Mouse (Mus musculus) gastrocnemius, adult 18-20 months (tissue): ENCODE data around the gene Fam169b. TPM values are rescaled to one million over a fixed set of nuclear protein-coding genes. Genes with fewer than 3 reads are reported as not detected.
"Not testable (repeated sequence)": the region's sequence is repeated elsewhere in the genome, so short reads cannot be mapped to it uniquely, and the experiment has no call there.

Experiments used
- DNase-seq: peaks from one replicate; pipeline ENCODE4 v3.0.0; 2021; ENCODE audit warnings: low spot score
- total RNA-seq, 2 experiments: library from RNA; stranded (reverse); gene quantifications; 2 replicates each; pipeline ENCODE4 v1.2.3; 2021

Fam169b gene
- total RNA-seq, 2 experiments from 2014 or later, result 0.14 to 0.23 TPM

DNA sequence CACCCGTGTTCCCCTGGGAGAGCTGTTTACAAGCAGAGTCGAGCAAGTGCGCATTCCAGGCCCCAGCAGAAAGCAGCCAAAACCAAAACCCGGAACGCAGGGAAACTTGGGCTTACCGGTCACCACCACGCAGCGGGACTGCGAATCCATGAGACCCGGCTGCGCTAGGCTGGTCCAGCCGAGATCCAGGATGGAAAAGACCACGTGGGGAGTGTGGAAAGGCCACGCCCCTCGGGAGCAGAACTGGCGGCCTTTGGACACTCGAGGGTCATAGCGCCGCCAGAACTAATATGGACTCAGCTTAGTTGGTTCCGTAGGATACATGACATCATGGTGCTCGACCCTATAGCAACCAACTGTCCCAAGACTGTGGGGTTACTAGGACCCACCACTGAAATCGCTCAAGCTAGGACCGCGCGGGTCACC, 9.6 kb upstream of the Fam169b start, which contains the start of gene Pgpep1l:
Pgpep1l (minus strand) TSS at position 206 of the 426 bp plus-strand sequence.
- DNase-seq, result peak; percentile 53

DNA sequence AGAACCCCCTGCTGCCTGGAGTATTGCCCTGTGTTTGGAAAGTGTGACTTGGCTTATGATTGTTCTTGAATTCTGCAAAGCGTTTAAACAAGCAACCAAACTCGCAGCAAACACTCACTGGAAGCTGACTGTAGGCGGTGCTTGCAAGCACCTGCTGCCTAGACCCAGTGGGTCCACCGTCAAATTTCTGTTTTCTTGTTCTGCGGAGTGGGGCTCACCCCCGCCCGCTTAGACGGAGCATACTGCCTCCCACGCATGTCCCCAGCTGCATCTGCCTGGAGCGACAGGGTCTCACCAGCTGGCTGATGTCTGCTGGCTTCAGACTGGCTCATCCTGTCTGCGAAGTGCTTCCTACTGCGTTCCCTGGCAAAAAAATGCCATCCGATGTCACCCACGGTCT, 9.1 kb upstream of the Fam169b start:
- DNase-seq, result no peak

DNA sequence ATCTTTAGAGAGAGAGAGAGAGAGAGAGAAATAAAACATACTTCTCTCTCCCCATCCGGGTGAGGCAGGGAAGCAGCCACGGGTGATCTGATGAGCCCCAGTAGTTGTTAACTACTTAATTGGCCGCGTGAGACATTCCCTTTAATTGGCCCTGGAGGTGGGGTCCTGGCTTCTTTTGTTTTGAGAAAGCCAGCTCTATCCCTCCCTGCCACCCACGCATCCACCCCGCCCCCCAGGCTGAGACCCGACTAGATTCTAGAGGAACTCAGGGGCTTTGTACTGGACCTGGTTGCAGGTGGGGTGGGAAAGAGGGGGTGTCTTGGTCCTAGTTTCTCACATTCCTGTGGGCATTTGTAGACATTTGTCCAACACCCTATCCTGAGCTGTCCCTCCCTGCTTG, 8.2 kb upstream of the Fam169b start:
- no peak for DNase-seq

DNA sequence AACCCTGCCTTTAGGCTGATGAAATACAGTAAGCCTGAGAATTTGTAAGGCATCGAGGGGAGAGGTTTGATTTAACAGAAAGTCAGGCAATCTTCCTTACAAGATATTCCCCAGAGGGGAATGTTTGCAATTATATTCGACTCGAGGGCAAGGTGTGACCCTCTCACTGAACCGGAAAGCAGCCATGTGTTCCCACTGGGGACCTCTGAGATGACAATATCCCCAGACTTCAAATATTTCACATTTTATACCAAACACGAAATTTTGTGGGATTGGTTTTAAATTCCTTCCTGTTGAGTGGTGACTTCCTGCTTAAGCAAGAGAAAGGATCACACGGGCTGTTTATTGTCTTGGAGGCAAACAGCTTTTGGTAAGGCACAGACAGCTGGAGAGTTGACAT, 6.9 kb upstream of the Fam169b start:
- DNase-seq, result peak; percentile 58

DNA sequence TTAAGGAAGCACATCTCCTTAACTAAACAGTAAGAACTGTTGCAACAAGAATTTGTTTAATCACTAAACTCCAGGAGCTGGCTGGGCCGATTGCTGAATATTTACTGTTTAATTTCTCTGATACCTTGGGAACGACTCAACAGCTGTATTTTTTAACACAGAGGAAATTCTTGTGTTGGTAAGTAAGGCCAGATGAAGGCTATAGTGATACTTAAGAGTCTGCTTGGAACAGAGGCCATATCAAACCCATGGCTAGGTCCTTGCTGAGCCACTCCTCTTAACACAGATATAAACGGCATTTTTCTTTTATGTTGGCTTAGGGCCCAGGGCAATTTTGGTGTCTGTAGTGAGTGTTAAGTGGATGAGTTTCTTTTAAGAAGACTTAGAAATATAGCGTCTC, 3.1 kb upstream of the Fam169b start:
- DNase-seq, result no peak

DNA sequence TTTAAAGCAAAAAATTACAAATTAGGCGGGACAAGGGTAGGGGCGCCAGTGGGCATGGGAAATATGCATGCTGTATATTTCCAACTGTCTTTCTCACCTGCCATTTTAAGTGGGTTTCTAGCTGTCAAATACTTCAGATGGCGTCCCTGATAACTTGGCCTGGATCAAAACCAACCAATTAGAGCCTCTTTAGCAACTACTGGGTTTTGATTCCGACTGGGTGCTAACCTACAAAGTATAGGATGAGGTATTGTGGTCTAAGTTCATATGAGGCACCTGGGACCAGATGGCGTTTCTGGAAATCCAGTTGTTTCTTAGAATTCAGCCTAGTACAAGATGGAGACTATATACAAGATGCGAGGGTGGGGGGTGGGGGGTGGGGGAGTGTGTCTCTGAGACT, 1.8 kb upstream of the Fam169b start:
- DNase-seq, result no peak

DNA sequence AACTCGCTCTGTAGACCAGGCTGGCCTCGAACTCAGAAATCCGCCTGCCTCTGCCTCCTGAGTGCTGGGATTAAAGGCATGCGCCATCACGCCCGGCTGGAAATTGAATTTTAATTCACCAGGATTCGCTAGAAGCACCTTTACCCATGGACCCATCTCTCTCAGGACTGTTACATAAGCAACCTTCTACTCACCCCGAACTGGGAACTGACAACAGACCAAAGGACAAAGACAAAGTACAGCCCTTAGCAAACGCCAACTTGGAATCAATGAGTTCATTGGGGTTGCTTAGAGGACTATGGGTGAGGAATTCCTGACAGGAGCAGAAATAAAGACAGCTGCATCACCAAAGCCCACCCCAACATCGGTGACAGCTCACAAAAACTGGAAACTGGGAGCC, 1.0 kb upstream of the Fam169b start:
- no peak for DNase-seq

DNA sequence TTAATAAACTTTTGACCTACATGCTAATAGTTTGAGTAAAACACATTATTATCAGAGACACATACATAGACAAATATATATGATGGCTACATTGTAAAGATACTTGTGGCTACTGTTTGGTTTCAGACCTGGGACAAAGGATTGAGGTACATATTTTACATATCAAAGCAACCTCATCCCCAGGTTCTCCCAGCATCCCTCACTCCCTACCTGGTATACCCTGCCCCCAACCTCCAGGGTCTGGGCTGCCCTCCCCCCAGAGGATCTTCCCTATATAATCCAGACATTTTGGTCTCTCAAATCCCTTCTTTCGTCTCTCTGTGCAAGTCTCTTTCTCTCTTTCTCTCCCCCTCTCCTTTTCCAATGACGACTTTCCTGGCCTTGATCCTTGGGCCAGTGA, 579 bp downstream of the Fam169b start:
- no peak for DNase-seq

DNA sequence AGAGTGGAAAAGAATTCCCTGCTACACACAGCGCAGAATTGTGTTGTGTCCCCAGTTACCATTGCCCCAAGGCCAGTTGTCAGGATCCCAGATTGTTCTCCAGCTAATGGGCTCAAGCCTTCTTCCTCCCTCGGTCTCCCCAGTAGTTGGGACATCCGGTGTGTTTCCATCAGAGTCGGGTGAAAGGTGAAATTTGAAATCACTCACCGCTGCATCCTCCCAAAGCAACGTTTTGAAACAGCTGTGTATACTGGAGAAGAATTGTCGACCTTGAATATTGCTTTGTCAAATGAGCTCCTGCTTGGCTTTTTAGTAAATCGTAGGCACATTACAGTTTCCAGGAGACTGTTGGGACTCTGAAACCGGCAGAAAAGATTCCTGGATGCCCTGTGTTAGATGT, 1.3 kb downstream of the Fam169b start:
- no peak for DNase-seq

DNA sequence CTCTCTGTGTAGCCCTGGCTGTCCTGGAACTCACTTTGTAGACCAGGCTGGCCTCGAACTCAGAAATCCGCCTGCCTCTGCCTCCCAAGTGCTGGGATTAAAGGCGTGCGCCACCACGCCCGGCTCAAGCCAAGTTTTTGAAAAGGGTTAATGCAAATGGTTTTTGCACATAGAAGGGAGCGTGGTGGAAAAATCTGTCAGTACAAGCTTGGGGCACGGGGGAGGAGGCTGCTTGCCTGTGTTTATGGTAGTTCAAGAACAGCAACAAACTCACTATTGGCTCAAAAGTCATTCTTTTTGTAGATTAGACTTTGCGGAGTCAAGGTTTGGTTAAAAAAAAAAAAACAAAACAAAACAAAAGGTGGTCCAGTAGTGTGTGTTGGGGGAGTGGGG, 1.8 kb downstream of the Fam169b start:
- DNase-seq, result not testable (repeated sequence)

DNA sequence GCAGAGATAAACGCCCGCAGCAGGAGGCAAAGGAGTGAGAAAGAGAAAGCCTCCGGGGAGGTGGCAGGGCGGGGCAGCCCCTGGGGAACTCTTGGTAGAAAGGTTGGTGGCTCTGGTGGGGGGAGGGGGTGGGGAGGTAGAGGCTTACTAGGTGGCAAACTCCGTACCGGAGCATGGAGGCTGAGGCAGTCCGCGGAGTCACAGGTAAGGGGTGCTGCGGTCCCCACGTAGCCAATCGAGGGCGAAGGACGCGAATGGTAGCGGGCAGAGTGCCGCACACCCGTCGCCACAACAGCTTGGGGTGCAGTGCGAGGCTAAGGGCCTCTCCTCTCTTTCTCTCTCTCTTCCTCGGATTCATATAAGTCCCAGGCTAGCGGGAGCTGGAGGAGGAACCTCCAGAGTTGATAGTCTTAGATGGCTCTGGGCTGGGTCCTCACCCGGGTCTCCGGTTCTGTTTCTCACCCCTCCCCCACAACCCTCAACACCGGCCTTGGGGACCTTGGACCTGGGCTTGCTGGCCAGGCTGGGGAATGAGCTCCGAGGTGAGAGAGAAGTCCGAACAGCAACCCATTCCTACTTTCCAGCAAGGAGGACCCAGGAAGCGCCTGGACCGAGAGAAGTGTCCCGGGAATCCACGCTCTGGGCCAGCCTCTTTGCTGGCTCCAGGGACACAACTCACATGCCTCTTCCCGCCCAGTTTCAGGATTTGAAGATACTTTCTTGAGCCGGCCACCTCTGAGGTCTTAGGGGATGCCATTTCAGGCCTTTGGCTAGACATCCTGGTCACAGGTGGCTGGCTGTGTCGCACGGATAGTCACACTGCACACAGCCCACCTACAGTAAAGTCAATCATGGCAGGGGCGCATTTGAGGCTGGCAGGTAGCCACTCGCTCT, 2.4 kb downstream of the Fam169b start:
- DNase-seq, result no peak

DNA sequence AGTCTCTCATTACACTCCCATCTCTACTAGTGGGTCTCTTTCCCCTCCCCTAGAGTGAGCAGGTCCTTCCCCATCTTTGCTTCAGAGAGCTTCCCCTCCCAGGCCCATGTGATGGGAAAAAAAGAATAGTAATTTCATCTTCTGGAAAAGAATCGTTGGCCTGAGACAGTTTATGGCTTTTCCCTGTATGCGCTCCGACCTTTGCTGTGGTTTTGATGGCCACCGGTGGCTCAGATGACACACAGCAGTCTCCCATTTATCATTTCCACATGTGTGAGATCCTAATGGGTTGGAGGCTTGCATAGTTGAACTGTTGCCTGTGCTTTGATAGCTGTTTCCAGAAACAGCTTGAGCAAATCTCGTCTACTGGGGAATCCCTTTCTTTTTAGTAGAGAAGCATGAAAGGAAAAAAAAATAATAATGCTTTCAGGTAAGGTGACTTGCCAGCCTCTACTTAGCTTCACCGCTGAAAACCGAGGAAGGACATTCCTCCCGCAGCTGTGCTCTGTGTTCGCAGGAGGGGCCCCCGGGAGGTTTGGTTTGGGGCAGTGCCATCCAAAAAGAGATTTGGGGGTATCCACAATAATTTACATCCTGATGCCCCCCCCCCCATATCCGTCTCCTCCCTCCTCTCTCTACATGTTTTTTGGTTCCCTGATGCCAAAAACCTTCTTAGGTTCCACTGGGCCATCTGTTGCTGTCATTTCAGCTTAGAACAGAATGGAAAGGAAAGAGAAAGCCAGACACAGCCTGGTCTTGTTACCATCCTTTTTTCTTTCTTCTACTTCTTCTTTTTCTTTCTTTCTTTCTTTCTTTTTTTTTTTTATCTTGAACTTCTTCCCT, 3.6 kb downstream of the Fam169b start:
- DNase-seq, result peak; percentile 55

DNA sequence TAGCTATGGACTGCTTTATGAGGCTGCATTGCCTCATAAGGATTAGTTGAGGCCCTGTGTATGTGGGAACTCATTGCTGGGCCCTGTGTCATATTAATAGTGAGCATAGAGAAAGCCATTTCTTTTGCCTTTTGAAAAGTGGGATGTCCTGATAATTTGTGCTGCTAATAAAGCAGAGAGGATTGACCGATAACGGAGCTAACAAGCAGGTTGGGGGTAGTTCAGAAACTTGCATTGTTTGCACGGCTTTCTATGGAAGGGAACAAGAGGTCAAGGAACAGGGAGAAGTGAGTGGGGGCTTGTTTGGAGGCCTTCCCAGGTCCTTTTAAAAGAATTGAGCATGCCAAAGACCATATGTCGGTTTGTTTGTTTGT, 4.2 kb downstream of the Fam169b start:
- DNase-seq, result no peak

DNA sequence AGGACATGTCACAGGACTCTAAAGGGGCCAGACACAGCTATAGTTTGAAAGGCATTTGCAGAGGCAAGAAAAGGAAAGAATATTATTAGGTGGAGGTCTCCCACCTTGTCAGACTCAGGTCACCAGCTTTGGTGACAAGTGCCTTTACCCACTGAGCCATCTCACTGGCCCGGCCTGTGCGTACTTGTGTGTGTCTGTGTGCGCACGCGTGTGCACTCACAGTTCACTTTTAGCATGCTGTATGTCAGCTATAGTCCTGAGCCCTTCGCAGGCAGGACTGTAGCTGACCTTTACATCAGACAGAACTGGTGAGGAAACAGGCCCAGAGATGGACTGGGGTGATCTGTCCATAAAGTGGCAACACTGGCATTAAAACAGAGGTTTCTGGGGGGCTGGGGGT, 4.7 kb downstream of the Fam169b start:
- DNase-seq, result no peak

DNA sequence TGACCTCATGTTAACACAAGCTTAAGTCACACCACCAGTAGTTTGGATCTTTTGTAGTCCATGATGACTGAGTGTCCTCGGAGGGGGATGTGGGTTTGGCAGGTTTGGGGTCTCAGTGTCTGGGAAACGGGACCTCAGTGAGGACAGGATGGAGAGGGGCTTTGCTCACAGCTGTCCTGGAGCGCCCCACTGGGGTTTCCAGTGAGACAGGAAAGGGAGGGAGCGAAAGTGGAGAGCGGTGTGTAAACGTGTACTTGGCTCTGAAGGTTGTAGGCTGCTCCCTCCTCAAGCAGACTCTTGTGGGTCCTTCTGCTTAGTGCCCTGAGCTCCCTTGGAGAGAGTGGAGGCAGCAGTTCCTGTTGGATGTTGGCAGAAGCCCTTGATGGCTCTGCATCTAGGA, 5.3 kb downstream of the Fam169b start:
- no peak for DNase-seq

DNA sequence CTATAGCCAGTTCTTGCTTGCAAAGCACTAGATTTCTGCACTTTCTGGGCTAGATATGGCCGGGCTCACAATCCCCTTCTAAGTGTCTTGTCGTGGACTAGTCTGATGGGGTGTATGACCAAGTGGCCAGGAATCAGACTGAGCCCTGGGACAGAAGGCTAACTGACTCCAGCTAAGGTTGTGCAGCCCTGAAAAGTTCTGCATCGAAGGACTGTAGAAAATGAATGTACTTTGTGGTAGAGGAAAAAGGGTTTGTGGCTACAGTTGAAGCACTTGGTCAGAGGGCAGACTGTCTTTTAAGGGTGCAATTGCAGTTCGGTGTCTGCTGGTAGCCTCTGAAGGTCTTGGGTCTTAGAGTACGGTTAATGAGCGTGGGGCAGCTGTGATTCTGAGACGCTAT, 5.8 kb downstream of the Fam169b start:
- no peak for DNase-seq

DNA sequence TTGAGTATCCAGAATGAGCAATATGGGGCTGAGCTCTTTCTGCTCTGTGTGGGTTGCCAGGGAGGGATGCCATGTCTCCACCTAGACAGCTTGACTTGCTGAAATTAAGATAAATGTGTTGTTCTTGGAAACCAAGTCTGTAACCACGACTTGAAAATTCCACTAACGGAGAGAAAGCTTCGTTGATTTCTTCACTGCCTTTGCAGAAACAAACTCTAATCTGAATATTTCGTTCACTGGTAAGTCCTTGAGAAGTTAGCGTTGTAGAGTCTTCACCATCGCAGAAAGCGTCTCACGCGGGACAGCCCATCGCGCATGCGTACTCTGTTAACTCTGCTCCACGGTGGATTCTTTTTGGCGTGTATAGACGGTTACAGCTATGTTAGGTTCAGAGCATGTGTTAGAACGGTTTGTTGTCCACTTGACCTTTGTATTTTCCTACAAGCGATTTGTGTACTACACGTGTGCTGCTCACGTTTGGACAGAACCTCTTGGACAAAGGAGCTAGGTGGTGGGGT, 6.8 kb downstream of the Fam169b start:
- no peak for DNase-seq

DNA sequence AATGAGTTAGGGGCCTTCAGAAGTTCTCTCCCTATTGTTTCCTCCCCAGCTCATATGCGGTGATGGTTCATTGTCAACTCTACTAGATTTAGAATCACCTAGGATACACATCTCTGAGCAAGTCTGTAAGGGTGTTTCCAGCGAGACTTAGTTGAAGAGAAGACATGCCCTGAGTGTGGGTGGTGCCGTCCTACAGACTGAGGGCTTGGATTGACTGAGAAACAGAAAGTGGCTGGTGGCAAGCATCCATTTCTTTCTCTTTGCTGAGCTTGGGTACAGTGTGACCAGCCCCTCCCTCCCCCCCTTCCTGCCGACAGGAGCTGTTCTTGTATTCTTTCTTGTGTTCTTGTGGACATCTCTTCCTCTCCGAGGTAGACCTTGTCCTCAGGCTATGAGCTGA, 7.7 kb downstream of the Fam169b start:
- no peak for DNase-seq

DNA sequence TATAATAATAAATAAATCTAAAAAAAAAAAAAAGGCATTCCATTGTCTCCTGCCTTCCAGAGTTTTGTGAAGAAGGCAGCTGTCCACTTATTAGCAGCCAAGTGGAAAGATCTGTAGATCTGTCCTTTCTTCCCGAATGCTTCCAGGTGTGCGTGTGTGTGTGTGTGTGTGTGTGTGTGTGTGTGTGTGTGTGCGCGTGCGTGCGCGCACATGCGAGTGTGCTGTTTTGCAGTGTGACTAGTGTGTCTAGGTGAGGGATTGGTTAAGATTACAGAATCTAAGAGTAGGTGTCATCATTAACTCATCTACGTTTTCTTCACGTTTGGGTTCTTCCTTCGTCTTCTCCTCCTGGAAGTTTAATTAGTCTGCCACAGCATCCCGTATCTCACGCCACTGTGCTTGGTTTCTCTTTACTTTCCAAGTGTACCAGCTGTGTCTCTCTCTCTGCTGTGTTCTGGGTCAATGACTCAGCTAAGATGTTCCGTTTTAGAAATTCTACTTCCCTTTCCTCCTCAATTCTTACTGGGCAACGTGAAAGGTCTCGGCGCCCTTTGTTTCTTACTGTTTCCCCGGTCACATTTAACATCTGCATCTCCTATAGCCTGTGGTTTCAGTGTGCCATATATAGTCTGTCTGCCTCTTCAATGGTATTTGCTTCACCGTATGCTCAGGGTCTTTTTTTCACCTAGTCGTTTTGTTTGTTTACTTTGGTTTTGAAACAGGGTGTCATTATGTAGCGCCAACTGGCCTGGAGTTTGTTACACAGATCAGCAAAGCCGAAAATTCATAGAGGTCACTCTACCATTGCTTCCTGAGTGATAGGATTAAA, 8.9 kb downstream of the Fam169b start:
- no peak for DNase-seq

DNA sequence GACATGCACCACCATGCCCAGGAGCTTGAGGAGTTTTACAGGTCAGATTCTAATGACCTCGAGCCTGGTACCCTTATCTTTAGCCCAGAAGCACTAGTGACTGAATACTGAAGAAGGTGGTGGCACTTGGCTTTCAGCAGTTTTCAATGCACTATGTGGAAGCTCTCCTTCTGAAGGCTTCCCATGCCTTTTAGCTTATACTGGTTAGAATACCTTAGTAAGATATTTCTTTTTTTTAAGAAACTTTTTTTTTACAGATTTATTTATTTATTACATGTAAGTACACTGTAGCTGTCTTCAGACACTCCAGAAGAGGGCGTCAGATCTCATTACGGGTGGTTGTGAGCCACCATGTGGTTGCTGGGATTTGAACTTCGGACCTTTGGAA, 9.5 kb downstream of the Fam169b start:
- not testable (repeated sequence) for DNase-seq

DNA sequence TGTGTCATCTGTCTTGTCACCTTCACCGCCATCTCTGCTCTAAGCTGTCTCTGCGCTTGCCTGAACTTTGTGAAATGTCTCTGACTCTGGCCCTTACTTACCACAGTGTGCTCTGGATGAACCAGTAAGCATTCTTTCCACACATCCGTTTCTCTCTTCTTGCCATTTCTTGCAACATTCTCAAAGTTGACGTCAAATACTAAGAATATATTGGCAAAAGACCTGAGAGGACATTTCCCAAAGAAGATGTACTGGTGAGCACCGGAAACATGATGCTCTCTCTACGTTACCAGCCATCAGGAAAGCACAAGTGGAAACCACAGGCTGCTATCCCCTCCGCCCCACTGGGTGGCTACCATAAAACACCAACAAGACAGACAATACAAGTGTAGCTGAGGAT, 10.1 kb downstream of the Fam169b start:
- peak; percentile 9 for DNase-seq
